Mouse (Mus musculus): ENCODE measurements at regions not wholly inside any gene's neighbourhood (a gene's known extent, or its start where the extent isn't known, plus 50 kb on each side); places are given as distances from the start of the nearest gene placed in this dataset.

- DNase-seq (ENCODE audit: low spot score in 2 of 2): no peak
Measured at GRCm38 (mm10) chr7:37908618-37909130, 114.7 kb downstream of the Uri1 start.

- no peak for DNase-seq (ENCODE audit: low spot score in 2 of 2)
Measured at GRCm38 (mm10) chr7:37893885-37894284, 120.4 kb upstream of the Zfp536 start.

GRCm38 (mm10) chr7:37874382-37874781 is 100.9 kb upstream of the Zfp536 start:
- DNase-seq (ENCODE audit: low spot score in 2 of 2): peak in 1 of 2 experiments; percentile 7

GRCm38 (mm10) chr7:37870956-37871355 is 97.5 kb upstream of the Zfp536 start:
- no peak for DNase-seq (ENCODE audit: low spot score in 2 of 2)

GRCm38 (mm10) chr7:37866468-37866867 is 93.0 kb upstream of the Zfp536 start:
- DNase-seq (ENCODE audit: low spot score in 2 of 2): no peak

GRCm38 (mm10) chr7:37851471-37851870 is 78.0 kb upstream of the Zfp536 start:
- DNase-seq (ENCODE audit: low spot score in 2 of 2): no peak

- DNase-seq (ENCODE audit: low spot score in 2 of 2): no peak
Measured at GRCm38 (mm10) chr7:37845201-37845600, 71.8 kb upstream of the Zfp536 start.

GRCm38 (mm10) chr7:37842000-37842513 is 68.6 kb upstream of the Zfp536 start:
- DNase-seq (ENCODE audit: low spot score in 2 of 2): no peak

GRCm38 (mm10) chr7:37841549-37841948 is 68.1 kb upstream of the Zfp536 start:
- no peak for DNase-seq (ENCODE audit: low spot score in 2 of 2)

- DNase-seq (ENCODE audit: low spot score in 2 of 2): no peak
Measured at GRCm38 (mm10) chr7:37837883-37838282, 64.4 kb upstream of the Zfp536 start.

GRCm38 (mm10) chr7:37837372-37837771 is 63.9 kb upstream of the Zfp536 start:
- DNase-seq (ENCODE audit: low spot score in 2 of 2): no peak

GRCm38 (mm10) chr7:37833420-37833819 is 60.0 kb upstream of the Zfp536 start:
- DNase-seq (ENCODE audit: low spot score in 2 of 2): no peak

- no peak for DNase-seq (ENCODE audit: low spot score in 2 of 2)
Measured at GRCm38 (mm10) chr7:37832322-37832721, 58.9 kb upstream of the Zfp536 start.

- DNase-seq (ENCODE audit: low spot score in 2 of 2): no peak
Measured at GRCm38 (mm10) chr7:37825766-37826165, 52.3 kb upstream of the Zfp536 start.
